Mouse (Mus musculus) MEL (cell line): Measurements from ENCODE around the gene Rbks. TPM values are rescaled to one million over a fixed set of nuclear protein-coding genes. Genes with fewer than 3 reads are reported as not detected.

Experiments
- DNase-seq: peaks from one replicate; pipeline ENCODE4 v3.0.0; 2011; ENCODE audit warnings: low read depth, low spot score
- H3K27ac ChIP-seq: 2 replicates; pipeline ENCODE4 v1.5.1; 2012; ENCODE audit warnings: low read depth, mild to moderate bottlenecking, control low read depth, low read length, moderate library complexity; ENCODE audit not compliant: control insufficient read depth
- H3K27me3 ChIP-seq, 2 experiments: fragments of 150-350 bp in 1 of 2; sonication (generic) in 1 of 2; 2 replicates each; pipeline ENCODE4 v1.6.1; 2012; ENCODE audit warnings: low read length in 2 of 2, mild to moderate bottlenecking in 2 of 2, improper control_type of control experiment in 1 of 2, moderate library complexity in 1 of 2; ENCODE audit not compliant: insufficient read depth in 2 of 2, control insufficient read depth in 1 of 2
- H3K36me3 ChIP-seq, 2 experiments: 2 replicates each; pipeline ENCODE4 v1.6.1; 2012 to 2014; ENCODE audit warnings: low read length in 2 of 2, improper control_type of control experiment in 1 of 2, inconsistent platforms in 1 of 2, mild to moderate bottlenecking in 1 of 2; ENCODE audit not compliant: insufficient read depth in 2 of 2, control insufficient read depth in 1 of 2
- H3K4me1 ChIP-seq, 2 experiments: fragments of 150-350 bp in 1 of 2; sonication (generic) in 1 of 2; 2 replicates each; pipeline ENCODE4 v1.6.1; 2012; ENCODE audit warnings: low read length in 2 of 2, improper control_type of control experiment in 1 of 2, mild to moderate bottlenecking in 1 of 2; ENCODE audit not compliant: insufficient read depth in 2 of 2, control insufficient read depth in 1 of 2
- H3K4me3 ChIP-seq, 2 experiments: fragments of 150-350 bp in 1 of 2; sonication (generic) in 1 of 2; 2 replicates each; pipeline ENCODE4 v1.5.1; 2012; ENCODE audit warnings: low read depth in 2 of 2, low read length in 2 of 2, mild to moderate bottlenecking in 2 of 2, moderate library complexity in 2 of 2, control low read depth in 1 of 2, improper control_type of control experiment in 1 of 2; ENCODE audit not compliant: control insufficient read depth in 1 of 2, insufficient read depth in 1 of 2
- H3K79me2 ChIP-seq: 2 replicates; pipeline ENCODE4 v1.6.1; 2012; ENCODE audit warnings: mild to moderate bottlenecking, low read length, moderate library complexity; ENCODE audit not compliant: control insufficient read depth, poor library complexity, insufficient read depth
- H3K9ac ChIP-seq: 2 replicates; pipeline ENCODE4 v1.6.1; 2012; ENCODE audit warnings: low read depth, mild to moderate bottlenecking, control low read depth, low read length, moderate library complexity; ENCODE audit not compliant: control insufficient read depth, poor library complexity, severe bottlenecking
- H3K9me3 ChIP-seq: fragments of 150-350 bp; sonication (generic); replicated peaks from 2 replicates; pipeline ENCODE4 v1.6.1; 2012; ENCODE audit warnings: mild to moderate bottlenecking, low read length, improper control_type of control experiment, moderate library complexity; ENCODE audit not compliant: insufficient read depth
- BHLHE40 ChIP-seq: IDR thresholded peaks from 2 replicates; pipeline ENCODE4 v1.6.1; 2012; ENCODE audit warnings: low read depth, mild to moderate bottlenecking, inconsistent platforms, low read length, improper control_type of control experiment, borderline replicate concordance
- ELF1 ChIP-seq: IDR thresholded peaks from 2 replicates; pipeline ENCODE4 v1.6.1; 2014; ENCODE audit warnings: low read depth, mild to moderate bottlenecking, inconsistent platforms, low read length, improper control_type of control experiment, moderate library complexity
- JUND ChIP-seq: IDR thresholded peaks from 2 replicates; pipeline ENCODE4 v1.6.1; 2011; ENCODE audit warnings: low read depth, mild to moderate bottlenecking, improper control_type of control experiment, low read length
- MAFK ChIP-seq: IDR thresholded peaks from 2 replicates; pipeline ENCODE4 v1.6.1; 2011; ENCODE audit warnings: low read depth, mild to moderate bottlenecking, low read length, improper control_type of control experiment, borderline replicate concordance
- MAX ChIP-seq: IDR thresholded peaks from 2 replicates; pipeline ENCODE4 v1.6.1; 2011; ENCODE audit warnings: low read length, improper control_type of control experiment
- MEF2A ChIP-seq: IDR thresholded peaks from 2 replicates; pipeline ENCODE4 v1.6.1; 2014; ENCODE audit warnings: low read depth, mild to moderate bottlenecking, inconsistent platforms, low read length, improper control_type of control experiment; ENCODE audit not compliant: poor library complexity, insufficient replicate concordance, severe bottlenecking; ENCODE audit errors: extremely low read depth
- NELFE ChIP-seq: IDR thresholded peaks from 2 replicates; pipeline ENCODE4 v1.6.1; 2011; ENCODE audit warnings: low read depth, low read length, improper control_type of control experiment
- NRF1 ChIP-seq: IDR thresholded peaks from 2 replicates; pipeline ENCODE4 v1.6.1; 2014; ENCODE audit warnings: low read depth, mild to moderate bottlenecking, inconsistent platforms, low read length, improper control_type of control experiment, moderate library complexity; ENCODE audit not compliant: poor library complexity, insufficient read depth, severe bottlenecking
- POLR2A ChIP-seq, 2 experiments: IDR thresholded peaks; 2 replicates each; pipeline ENCODE4 v1.6.1; 2011 to 2012; ENCODE audit warnings: low read length in 2 of 2, mild to moderate bottlenecking in 2 of 2, control low read depth in 1 of 2, improper control_type of control experiment in 1 of 2, low read depth in 1 of 2, moderate library complexity in 1 of 2; ENCODE audit not compliant: control insufficient read depth in 1 of 2, insufficient read depth in 1 of 2, poor library complexity in 1 of 2
- POLR2AphosphoS2 ChIP-seq: IDR thresholded peaks from 2 replicates; pipeline ENCODE4 v1.6.1; 2011; ENCODE audit warnings: low read length, improper control_type of control experiment
- RAD21 ChIP-seq: IDR thresholded peaks from 2 replicates; pipeline ENCODE4 v1.6.1; 2011; ENCODE audit warnings: mild to moderate bottlenecking, low read depth, low read length, improper control_type of control experiment
- RCOR1 ChIP-seq: IDR thresholded peaks from 2 replicates; pipeline ENCODE4 v1.6.1; 2012; ENCODE audit warnings: low read depth, mild to moderate bottlenecking, inconsistent platforms, low read length, improper control_type of control experiment
- SMC3 ChIP-seq: IDR thresholded peaks from 2 replicates; pipeline ENCODE4 v1.6.1; 2011; ENCODE audit warnings: low read depth, low read length, improper control_type of control experiment
- TBP ChIP-seq: IDR thresholded peaks from 2 replicates; pipeline ENCODE4 v1.8.0; 2011; ENCODE audit warnings: low read depth, low read length, improper control_type of control experiment
- TCF12 ChIP-seq: IDR thresholded peaks from 2 replicates; pipeline ENCODE4 v1.6.1; 2014; ENCODE audit warnings: low read depth, mild to moderate bottlenecking, inconsistent platforms, low read length, improper control_type of control experiment, moderate library complexity
- ZKSCAN1 ChIP-seq: IDR thresholded peaks from 2 replicates; pipeline ENCODE4 v1.6.1; 2012; ENCODE audit warnings: low read depth, mild to moderate bottlenecking, inconsistent platforms, low read length, improper control_type of control experiment, moderate library complexity
- ZNF384 ChIP-seq: IDR thresholded peaks from 2 replicates; pipeline ENCODE4 v1.6.1; 2012; ENCODE audit warnings: low read depth, mild to moderate bottlenecking, inconsistent platforms, low read length, improper control_type of control experiment
- polyA plus RNA-seq, 2 experiments: library from polyadenylated mRNA; stranded (reverse) in 1 of 2; unstranded in 1 of 2; fragments of >175 nt in 1 of 2; fragments of >200 nt in 1 of 2; gene quantifications; 2 replicates each; pipeline versions ENCODE4 v1.2.1 to v1.2.4; 2012; ENCODE audit warnings: low replicate concordance in 2 of 2, low read depth in 1 of 2; ENCODE audit not compliant: insufficient read length in 2 of 2, insufficient read depth in 1 of 2, missing spikeins in 1 of 2
- total RNA-seq: library from RNA; depleted of rRNA; stranded (reverse); fragments of 300-350 nt; gene quantifications from 2 replicates; pipeline ENCODE4 v1.2.3, GENCODE M21; 2012; rRNA removed

Rbks gene
- total and polyA plus RNA-seq, 3 experiments: 34.3 to 47.4 TPM; not detected in 1

DNA sequence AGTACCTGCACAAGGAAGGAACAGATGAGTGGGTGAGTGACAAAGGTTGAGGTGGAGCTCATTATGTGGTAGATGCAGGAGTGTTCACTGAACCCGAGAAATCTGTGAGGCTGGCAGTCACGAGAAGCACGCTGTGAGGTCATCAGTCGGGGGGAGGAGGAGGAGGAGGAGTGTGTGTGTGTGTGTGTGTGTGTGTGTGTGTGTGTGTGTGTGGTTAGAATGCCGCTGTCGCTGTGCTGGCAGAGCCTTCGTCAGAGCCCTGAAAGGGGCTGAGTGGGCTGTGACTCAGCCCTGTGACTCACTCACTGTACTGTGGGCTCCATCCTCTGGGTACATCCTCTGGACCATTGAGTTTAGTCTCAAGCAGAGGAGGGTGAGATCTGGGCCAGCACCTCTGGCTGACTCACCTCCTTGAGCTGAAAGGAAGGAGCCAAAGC, 120.9 kb downstream of the Rbks start:
- no peak overlapping the region for H3K27ac ChIP-seq
- TF ChIP-seq ZKSCAN1 (no peak), ZNF384 (no peak), JUND (no peak), RAD21 (no peak), TBP (no peak), ELF1 (no peak), RCOR1 (no peak), NELFE (no peak), POLR2A (IDR thresholded peaks at IDR 0.05; ENCODE audit: control insufficient read depth in 1 of 2, insufficient read depth in 1 of 2, low read depth in 1 of 2, low read length in 2 of 2, poor library complexity in 1 of 2) (no peak), MEF2A (no peak), BHLHE40 (no peak), TCF12 (no peak), MAX (no peak), SMC3 (no peak), POLR2AphosphoS2 (no peak), MAFK (no peak), NRF1 (no peak)
- H3K4me3 ChIP-seq: no peak overlapping the region
- H3K9me3 ChIP-seq: no peaks in the 10 kb centered on the region
- peaks cover 0 to 4% of the 10 kb centered on the region in 2 experiments; a peak in 2 of 4 replicates for H3K4me1 ChIP-seq
- DNase-seq: no peak
- no peaks in the 10 kb centered on the region for H3K79me2 ChIP-seq
- no peaks in the 10 kb centered on the region for H3K27me3 ChIP-seq
- no peak overlapping the region for H3K9ac ChIP-seq
- H3K36me3 ChIP-seq: peaks cover 0 to 2% of the 10 kb centered on the region in 2 experiments; a peak in 2 of 4 replicates

Other genes starting within 250 kb of the Rbks start
- 32.9 and 36.6 TPM in 2 replicates for gene Zfp512, start 245.2 kb downstream of the Rbks start, total RNA-seq
- 10 to 100 TPM in 1 of 2 experiments, not detected in 1; 47.0 TPM for gene Zfp512, start 245.2 kb downstream of the Rbks start, polyA plus RNA-seq
- gene 4930548H24Rik, start 211.9 kb downstream of the Rbks start, total RNA-seq: 0.13 and 0.15 TPM in 2 replicates
- gene 4930548H24Rik, start 211.9 kb downstream of the Rbks start, polyA plus RNA-seq: under 1 TPM in 1 of 2 experiments, not detected in 1; 0.13 TPM
- gene Gpn1, start 202.9 kb downstream of the Rbks start, total RNA-seq: 59.0 and 75.6 TPM in 2 replicates
- 100 to 1,000 TPM in 1 of 2 experiments, not detected in 1; 125 TPM for gene Gpn1, start 202.9 kb downstream of the Rbks start, polyA plus RNA-seq
- 37.6 and 41.7 TPM in 2 replicates for gene Slc4a1ap, start 170.6 kb downstream of the Rbks start, total RNA-seq
- 100 to 1,000 TPM in 1 of 2 experiments, 10 to 100 TPM in 1; 41.6 to 523 TPM for gene Slc4a1ap, start 170.6 kb downstream of the Rbks start, polyA plus RNA-seq
- gene Supt7l, start 169.8 kb downstream of the Rbks start, total RNA-seq: 15.9 and 19.3 TPM in 2 replicates
- 10 to 100 TPM in 1 of 2 experiments, not detected in 1; 23.6 TPM for gene Supt7l, start 169.8 kb downstream of the Rbks start, polyA plus RNA-seq
- 239 and 249 TPM in 2 replicates for gene Mrpl33, start 100.7 kb downstream of the Rbks start, total RNA-seq
- 100 to 1,000 TPM in 1 of 2 experiments, not detected in 1; 158 TPM for gene Mrpl33, start 100.7 kb downstream of the Rbks start, polyA plus RNA-seq
- gene Babam2, start 57 bp upstream of the Rbks start, total RNA-seq: 40.5 and 43.3 TPM in 2 replicates
- gene Babam2, start 57 bp upstream of the Rbks start, polyA plus RNA-seq: 10 to 100 TPM in 1 of 2 experiments, not detected in 1; 86.6 TPM